Mouse (Mus musculus) gastrocnemius, postnatal 4 days (tissue): ENCODE measurements around the gene Otulin. TPM values are rescaled to one million over a fixed set of nuclear protein-coding genes. Genes with fewer than 3 reads are reported as not detected.

Source experiments
- DNase-seq, 2 experiments: peaks; one replicate each; pipeline ENCODE4 v3.0.0; 2021 to 2022; ENCODE audit warnings: low spot score in 2 of 2, mixed read lengths in 2 of 2
- total RNA-seq, 2 experiments: library from RNA; stranded (reverse); gene quantifications; 2 replicates each; pipeline ENCODE4 v1.2.3; 2021

The Otulin gene
- total RNA-seq, 2 experiments from 2014 or later = 23.8 to 28.1 TPM

DNA sequence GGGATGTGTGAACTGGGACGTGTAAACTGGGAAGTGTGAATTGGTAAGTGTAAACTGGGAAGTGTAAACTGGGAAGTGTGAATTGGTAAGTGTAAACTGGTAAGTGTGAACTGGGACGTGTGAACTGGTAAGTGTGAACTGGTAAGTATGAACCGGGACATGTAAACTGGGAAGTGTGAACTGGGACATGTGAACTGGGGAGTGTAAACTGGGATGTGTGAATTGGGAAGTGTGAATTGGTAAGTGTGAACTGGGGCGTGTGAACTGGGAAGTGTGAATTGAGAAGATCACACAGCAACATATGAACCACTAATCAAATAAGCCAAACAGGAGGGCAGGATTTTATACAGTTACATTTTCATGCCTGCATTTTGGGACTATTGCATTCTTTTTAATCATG, 27.9 kb upstream of the Otulin start:
- DNase-seq = no peak

GRCm38 (mm10) chr15:27657866-27658265, 27.4 kb upstream of the Otulin start:
- DNase-seq = no peak

GRCm38 (mm10) chr15:27656626-27657025, 26.1 kb upstream of the Otulin start:
- no peak for DNase-seq

DNA sequence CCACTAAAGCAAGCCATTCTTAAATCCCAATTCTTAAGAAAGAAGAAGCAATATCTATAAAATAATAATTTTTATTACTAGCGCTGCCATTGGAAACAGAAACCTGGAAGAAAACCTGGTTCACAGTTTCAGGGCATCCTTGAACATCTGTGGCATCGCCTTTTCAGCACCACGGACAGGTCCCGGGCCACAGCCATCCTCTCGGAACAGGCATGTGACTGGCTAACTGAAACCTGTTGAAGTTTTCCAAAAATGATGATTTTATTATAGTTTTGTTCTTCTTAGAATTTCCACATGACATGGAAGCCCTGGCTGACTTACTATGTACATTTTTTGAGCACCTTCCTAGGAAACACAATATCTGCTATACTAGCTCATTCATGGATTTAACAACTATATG, 24.5 kb upstream of the Otulin start:
- peak in 1 of 2 experiments; percentile 50 for DNase-seq

DNA sequence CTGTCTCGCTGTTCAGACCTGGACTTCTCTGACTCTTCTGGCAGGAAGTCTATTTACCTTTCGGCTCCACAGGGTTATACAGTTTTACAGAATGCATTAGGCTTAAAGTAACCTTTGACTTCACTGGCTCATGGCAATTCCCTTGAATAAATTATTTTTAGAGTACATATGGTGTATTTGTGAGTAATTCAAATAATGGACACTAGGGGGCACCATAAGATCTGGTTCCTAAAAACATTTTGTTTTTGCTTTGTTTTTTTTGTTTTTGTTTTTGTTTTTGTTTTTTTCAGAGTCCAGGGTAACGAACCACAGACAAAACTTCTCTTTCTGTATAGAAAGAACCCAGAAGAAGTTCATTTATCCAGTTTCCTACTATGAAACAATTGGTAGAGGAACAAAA, 17.2 kb upstream of the Otulin start:
- no peak for DNase-seq

DNA sequence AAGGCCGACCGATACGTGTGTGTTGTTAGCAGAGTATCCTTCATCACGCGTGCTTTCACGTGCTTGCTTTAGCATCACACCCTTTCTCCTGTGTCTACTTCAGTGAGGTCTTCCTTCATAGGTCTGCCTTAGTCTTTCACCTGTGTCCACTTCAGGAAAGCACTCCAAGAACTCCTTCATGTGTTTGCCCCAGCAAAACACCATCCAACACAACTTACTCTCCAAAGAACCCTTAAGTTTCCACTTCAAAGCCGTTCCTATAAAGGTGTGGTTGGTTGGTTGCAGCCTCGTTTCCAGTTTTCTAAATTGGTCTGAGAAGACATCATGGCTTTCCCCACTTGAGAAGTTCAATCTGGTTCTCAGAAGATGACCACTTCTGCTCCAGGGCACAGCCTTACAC, 16.2 kb upstream of the Otulin start:
- no peak for DNase-seq

- no peak for DNase-seq
Measured at GRCm38 (mm10) chr15:27645250-27645649, 14.8 kb upstream of the Otulin start.

DNA sequence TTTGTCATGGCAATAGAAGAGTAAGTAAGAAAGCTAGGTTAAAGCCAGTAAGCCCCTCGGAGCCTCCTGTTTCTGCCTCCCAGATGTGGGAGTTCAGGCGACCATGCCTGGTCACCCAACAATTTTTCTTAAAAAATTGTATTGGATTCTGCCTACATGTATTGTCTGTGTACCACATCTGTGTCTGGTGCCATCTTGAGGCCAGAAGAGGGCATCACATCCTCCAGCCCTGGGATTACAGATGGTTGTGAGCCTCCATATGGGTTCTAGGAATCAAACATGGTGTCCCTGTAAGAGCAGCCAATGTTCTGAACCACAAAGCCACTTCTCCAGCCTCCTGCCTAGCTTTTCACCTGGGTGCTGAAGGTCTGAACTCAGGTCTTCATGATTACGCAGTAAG, 12.4 kb upstream of the Otulin start:
- no peak for DNase-seq

GRCm38 (mm10) chr15:27641171-27641570, 10.7 kb upstream of the Otulin start:
- DNase-seq = no peak

DNA sequence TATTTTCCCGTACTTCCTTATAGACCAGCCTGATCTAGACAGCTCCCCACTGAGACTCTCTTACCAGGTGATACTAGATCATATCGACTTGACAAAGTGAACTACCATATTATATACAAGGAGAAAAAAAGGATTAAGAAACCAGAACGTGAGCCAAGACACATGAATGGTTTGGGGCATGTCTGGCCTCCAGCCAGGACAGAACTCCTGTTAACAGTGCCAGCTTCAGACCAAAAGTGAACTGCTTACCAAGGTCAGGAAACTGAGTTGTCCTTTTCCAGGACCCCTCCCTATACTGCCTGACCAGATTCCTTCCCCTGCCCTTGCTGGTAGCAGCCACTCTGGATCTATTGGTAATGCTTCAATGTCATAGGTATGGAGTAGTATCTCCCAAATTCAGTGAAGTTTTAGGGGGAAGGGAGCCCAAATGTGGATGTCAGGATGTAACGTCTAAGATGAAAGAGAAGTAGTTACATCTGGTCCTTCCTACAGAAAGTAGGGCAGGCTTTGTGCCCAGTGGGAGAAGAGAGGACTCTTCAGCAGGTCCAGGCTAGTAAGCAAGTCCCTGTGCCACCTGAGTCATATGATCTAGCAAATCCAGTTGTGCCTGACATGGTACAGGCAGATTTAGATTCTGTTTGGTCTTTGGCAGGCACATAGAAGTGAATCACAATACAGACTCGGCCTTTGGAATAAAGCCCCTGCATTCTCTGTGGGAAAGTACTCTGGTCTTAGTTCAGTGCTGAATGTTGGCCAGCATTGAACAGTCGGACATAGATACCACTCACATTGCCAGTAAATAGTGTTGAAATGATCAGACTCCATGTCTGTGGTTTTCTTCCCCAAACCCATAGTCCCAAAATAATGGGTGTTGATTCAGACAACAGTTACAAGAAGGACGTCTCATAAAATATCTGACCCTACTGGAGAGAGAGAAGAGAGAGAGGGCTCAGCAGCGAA, 3.7 kb upstream of the Otulin start:
- DNase-seq = no peak

DNA sequence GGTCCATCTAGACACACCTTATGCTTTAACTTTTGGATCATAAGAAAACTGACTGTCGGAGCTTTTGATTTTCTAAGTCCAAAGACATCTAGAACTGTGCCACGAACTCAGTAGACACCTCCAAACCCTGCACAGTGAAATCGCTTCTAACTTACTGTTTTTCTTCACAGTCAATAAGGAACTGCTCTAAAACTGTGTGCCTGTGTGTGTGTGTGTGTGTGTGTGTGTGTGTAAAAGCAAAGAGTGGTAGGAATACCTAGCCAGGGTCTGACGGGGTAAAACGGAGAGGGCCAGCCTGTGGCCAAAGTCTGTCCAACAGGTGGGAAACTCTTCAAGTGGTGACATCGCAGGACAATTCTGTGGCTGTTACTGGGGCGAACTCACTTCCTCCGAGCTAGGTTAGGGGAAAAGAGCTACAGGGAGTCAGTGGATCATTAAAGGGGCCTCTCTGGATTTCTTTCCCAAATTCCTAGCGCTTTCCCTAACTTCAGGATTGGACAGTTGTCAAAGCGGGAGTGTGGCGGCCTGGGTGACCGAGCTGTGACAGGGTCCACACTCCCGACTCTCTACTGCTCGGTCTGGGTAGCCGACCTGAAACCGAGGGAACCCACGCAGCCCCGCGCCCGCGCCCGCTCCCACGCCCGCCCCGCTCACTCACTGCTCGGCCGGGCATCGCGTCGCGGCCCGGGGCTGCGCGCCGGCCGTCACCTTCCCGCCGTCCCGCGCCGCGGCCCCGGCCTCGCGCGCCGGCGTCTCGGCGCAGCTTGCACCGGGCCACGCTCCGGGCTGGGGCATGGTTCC, 493 bp downstream of the Otulin start:
- DNase-seq = peak; percentile 20 to 28

GRCm38 (mm10) chr15:27629046-27629445, 1.4 kb downstream of the Otulin start:
- no peak for DNase-seq

GRCm38 (mm10) chr15:27627794-27628193, 2.7 kb downstream of the Otulin start:
- no peak for DNase-seq

DNA sequence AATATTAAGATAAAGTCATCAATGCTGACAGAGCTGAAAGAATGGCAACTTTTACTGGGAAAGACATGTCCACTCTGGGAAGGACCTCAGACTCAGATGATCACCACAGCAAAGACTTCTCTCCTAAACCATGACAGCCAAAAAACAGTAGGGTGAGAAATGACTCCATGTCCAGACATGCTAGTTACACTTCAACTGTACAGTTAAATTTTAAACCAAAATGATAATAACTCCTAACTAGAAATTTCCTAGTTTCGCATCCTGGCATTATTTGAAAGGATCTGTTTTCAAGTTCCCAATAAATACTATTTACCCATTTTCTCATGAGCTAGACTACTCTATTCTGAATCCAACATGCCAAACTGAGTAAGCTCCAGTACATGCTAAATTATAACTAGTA, 4.2 kb downstream of the Otulin start:
- DNase-seq = no peak

- DNase-seq = no peak
Measured at GRCm38 (mm10) chr15:27625890-27626255, 4.6 kb downstream of the Otulin start.

DNA sequence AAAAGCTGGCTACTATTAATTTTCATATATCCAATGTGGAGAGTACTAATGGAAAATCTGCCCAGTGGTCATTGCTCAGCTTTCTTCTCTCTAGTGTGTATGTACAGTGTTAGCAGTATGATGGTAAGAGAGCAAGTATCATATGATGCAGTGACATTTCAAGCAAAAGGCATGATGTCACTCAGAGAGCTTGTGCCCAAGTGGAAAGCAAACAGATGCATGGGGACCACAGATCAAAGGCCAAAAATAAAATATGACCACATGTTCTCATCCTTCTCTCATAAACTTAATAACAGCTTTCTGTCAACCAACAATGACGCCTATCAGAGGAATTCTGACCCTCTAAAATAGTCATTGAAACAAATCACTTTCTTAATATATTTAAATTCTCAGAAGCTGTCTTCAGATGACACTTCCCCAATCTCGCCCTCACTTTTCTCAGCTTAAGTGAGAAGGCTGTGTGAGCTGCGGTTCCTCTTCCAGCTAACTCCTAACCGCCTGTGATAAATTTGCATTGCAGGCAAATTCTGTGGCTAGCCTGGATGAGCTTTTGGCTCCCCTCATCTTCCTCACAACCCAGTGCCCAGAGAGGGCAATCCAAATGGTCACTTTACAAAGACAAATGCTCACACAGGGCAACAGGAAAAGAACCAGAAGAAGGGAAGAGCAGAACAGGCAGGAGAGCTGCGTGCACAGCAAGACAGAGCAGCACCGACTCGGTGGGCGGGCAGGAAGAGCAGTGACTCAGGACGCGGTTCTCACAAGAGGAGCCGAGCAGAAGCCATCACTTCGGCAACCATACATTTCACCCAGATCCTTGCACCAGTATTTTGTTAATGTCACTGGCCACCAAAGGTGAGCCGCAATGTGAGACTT, 5.2 kb downstream of the Otulin start:
- no peak for DNase-seq

- no peak for DNase-seq
Measured at GRCm38 (mm10) chr15:27623286-27623685, 7.2 kb downstream of the Otulin start.

- no peak for DNase-seq
Measured at GRCm38 (mm10) chr15:27620475-27621185, 9.9 kb downstream of the Otulin start.

- DNase-seq = no peak
Measured at GRCm38 (mm10) chr15:27619683-27620082, 10.8 kb downstream of the Otulin start.

DNA sequence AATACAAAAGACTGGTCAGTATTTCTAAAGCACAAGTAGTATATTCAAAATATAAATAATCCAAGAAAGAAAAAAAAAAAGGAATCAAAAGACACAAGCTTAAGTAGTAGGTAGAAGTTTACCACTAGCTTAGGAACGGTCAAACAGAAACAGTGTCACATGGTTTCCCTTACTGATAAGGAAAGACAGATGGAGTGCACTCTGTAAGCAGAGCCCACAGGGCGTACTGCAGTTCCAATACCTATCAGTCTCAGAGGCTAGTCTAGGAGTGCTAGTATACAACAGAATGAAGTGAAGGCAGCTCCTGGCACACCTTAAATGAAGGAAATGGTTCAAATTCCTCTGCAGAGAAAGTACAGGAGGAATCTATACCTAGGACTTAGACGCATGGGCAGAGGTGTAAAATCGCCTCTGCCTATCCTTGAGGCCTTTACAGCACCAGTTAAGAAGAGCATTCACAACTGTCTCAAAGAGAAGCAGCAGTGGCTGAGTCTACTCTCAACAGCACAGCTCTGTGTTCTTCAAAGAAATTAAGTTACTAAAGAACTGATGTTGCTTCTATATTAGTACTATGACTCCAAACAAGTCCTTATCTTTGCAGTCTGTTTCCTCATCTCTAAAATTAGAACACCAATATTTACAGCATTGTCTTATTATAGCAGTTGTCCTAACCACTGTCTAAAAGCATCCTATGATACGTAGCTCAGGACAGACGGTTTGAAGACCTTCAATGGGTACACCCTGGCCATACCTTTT, 11.5 kb downstream of the Otulin start:
- no peak for DNase-seq
